Mouse (Mus musculus): ENCODE measurements around the gene Nap1l5. TPM values are rescaled to one million over a fixed set of nuclear protein-coding genes. Genes with fewer than 3 reads are reported as not detected.

Nap1l5 gene
- polyA plus RNA-seq, 1 experiment from 2014 or later: 41.7 TPM

GRCm38 (mm10) chr6:58913971-58914370, 7.1 kb upstream of the Nap1l5 start:
- Histone ChIP-seq H3K4me3 (ENCODE audit: low read depth, low read length) (no peak overlapping the region), H3K27me3 (ENCODE audit: control insufficient read depth, insufficient read depth, low read length) (no peaks in the 10 kb centered on the region), H3K9me3 (ENCODE audit: control insufficient read depth, low read length) (no peaks in the 10 kb centered on the region), H3K36me3 (ENCODE audit: control insufficient read depth, insufficient read depth, low read length) (no peaks in the 10 kb centered on the region), H3K27ac (ENCODE audit: low read depth, low read length) (no peak overlapping the region), H3K4me2 (no peak overlapping the region), H3K4me1 (ENCODE audit: control insufficient read depth, insufficient read depth, low read length) (no peaks in the 10 kb centered on the region), H3K9ac (ENCODE audit: low read length) (no peak overlapping the region)
- 85% methylated on average over 5 of the region's 5 CpGs for WGBS
- ATAC-seq (ENCODE audit: low FRiP score) (no peak), DNase-seq (ENCODE audit: low spot score, missing footprints) (no peak)

DNA sequence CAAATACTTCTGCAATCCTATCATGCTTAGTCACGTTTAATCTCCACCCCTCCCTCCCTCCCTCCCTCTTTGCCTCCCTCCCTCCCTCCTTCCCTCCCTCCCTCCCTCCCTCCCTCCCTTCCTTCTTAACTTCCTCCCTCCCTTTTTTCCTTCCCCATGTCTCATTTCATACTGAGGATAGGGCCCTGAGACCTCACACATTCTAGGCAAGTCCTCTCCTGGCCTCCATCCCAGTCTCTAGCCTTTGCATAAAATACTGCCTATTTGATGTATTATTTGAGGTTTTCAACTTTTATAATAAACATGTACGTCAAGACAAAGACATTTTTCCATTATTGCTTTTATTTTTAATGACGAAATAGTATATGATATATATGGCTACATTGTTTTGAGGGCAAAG, 6.7 kb upstream of the Nap1l5 start:
- H3K4me2 ChIP-seq: no peak overlapping the region
- no peak for DNase-seq (ENCODE audit: low spot score, missing footprints)
- no peak overlapping the region for H3K27ac ChIP-seq (ENCODE audit: low read depth, low read length)
- no peak overlapping the region for H3K9ac ChIP-seq (ENCODE audit: low read length)
- ATAC-seq (ENCODE audit: low FRiP score): no peak
- no peaks in the 10 kb centered on the region for H3K9me3 ChIP-seq (ENCODE audit: control insufficient read depth, low read length)
- H3K27me3 ChIP-seq (ENCODE audit: control insufficient read depth, insufficient read depth, low read length): no peaks in the 10 kb centered on the region
- 81% methylated on average over 3 of the region's 3 CpGs for WGBS
- no peak overlapping the region for H3K4me3 ChIP-seq (ENCODE audit: low read depth, low read length)
- no peaks in the 10 kb centered on the region for H3K4me1 ChIP-seq (ENCODE audit: control insufficient read depth, insufficient read depth, low read length)
- no peaks in the 10 kb centered on the region for H3K36me3 ChIP-seq (ENCODE audit: control insufficient read depth, insufficient read depth, low read length)

DNA sequence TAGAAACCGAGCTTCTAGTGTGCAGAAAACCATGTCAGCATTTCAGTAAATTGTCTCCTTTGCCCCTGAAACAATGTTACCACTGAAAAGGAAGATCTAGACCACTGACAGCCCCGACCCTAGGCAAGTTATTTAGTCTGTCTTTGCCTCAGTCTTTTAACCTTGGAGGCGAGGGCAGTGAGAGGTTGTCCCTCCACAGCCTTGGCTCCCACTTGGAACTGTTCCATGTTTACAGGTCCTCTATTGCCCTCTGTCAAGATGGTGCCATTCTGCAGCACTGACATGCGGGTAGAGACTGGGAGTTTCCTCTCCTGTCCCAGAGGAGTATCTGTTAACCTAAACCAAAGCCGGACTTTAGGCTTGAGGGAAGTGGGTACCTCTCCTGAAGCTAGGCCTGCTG, 6.0 kb upstream of the Nap1l5 start:
- Histone ChIP-seq H3K27ac (ENCODE audit: low read depth, low read length) (no peak overlapping the region), H3K9me3 (ENCODE audit: control insufficient read depth, low read length) (no peaks in the 10 kb centered on the region), H3K4me3 (ENCODE audit: low read depth, low read length) (no peak overlapping the region), H3K27me3 (ENCODE audit: control insufficient read depth, insufficient read depth, low read length) (no peaks in the 10 kb centered on the region), H3K4me1 (ENCODE audit: control insufficient read depth, insufficient read depth, low read length) (no peaks in the 10 kb centered on the region), H3K9ac (ENCODE audit: low read length) (no peak overlapping the region), H3K4me2 (no peak overlapping the region), H3K36me3 (ENCODE audit: control insufficient read depth, insufficient read depth, low read length) (no peaks in the 10 kb centered on the region)
- DNase-seq (ENCODE audit: low spot score, missing footprints) (no peak), ATAC-seq (ENCODE audit: low FRiP score) (no peak)
- 75% methylated on average over 5 of the region's 5 CpGs for WGBS

DNA sequence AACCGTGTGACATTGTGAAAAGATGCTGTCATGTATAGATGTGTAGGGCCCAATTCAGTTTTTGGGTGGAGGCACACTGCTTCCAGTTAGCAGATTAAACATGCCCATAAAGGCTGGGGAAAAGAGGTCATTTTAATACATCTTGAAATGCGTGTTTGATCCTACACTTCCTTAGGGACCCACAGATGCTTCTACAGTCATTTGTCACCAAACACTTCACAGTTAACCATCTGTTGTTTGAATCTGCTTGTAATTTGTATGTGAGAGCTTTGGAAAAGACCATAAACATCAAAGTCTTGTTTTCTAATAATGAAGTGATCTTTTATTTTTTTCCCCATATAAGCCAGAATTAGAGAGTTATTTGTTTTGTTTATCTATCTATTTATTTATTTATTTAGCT, 915 bp upstream of the Nap1l5 start:
- 0 out of 2 replicates have a peak, but pooled peaks cover 2% of the 10 kb centered on the region for H3K36me3 ChIP-seq (ENCODE audit: control insufficient read depth, insufficient read depth, low read length)
- no peaks in the 10 kb centered on the region for H3K27me3 ChIP-seq (ENCODE audit: control insufficient read depth, insufficient read depth, low read length)
- no peak for ATAC-seq (ENCODE audit: low FRiP score)
- H3K4me2 ChIP-seq: no peak overlapping the region
- no peak overlapping the region for H3K9ac ChIP-seq (ENCODE audit: low read length)
- WGBS: 74% methylated on average over 2 of the region's 2 CpGs
- no peak overlapping the region for H3K4me3 ChIP-seq (ENCODE audit: low read depth, low read length)
- 0 out of 2 replicates have a peak, but pooled peaks cover 4% of the 10 kb centered on the region for H3K9me3 ChIP-seq (ENCODE audit: control insufficient read depth, low read length)
- H3K4me1 ChIP-seq (ENCODE audit: control insufficient read depth, insufficient read depth, low read length): no peaks in the 10 kb centered on the region
- no peak for DNase-seq (ENCODE audit: low spot score, missing footprints)
- no peak overlapping the region for H3K27ac ChIP-seq (ENCODE audit: low read depth, low read length)

GRCm38 (mm10) chr6:58907336-58907735, 460 bp upstream of the Nap1l5 start:
- no peak for ATAC-seq (ENCODE audit: low FRiP score)

DNA sequence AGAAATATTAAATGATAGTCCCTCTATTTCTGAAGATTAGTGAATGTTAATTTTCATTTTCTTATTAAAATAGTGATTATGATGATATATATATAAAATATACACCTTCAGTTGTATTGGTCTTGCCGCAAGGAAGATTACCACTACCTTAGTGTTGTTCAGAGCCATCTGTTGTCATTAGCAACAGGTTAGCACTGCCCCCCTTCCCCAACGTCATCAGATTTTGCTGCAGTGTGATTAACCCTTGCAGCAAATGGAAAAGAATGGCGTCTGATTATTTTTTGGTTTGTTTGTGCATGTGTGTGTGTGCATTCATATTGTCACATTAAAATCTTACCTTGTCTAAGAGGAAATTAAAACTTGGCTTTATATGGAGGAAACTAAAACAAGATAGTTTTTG, 2.3 kb downstream of the Nap1l5 start:
- no peaks in the 10 kb centered on the region for H3K27me3 ChIP-seq (ENCODE audit: control insufficient read depth, insufficient read depth, low read length)
- 0 out of 2 replicates have a peak, but pooled peaks cover 2% of the 10 kb centered on the region for H3K36me3 ChIP-seq (ENCODE audit: control insufficient read depth, insufficient read depth, low read length)
- WGBS: 55% methylated on average over 3 of the region's 3 CpGs
- DNase-seq (ENCODE audit: low spot score, missing footprints): no peak
- H3K27ac ChIP-seq (ENCODE audit: low read depth, low read length): no peak overlapping the region
- no peak overlapping the region for H3K4me2 ChIP-seq
- no peak overlapping the region for H3K4me3 ChIP-seq (ENCODE audit: low read depth, low read length)
- no peaks in the 10 kb centered on the region for H3K4me1 ChIP-seq (ENCODE audit: control insufficient read depth, insufficient read depth, low read length)
- H3K9me3 ChIP-seq (ENCODE audit: control insufficient read depth, low read length): 0 out of 2 replicates have a peak, but pooled peaks cover 4% of the 10 kb centered on the region
- no peak overlapping the region for H3K9ac ChIP-seq (ENCODE audit: low read length)
- ATAC-seq (ENCODE audit: low FRiP score): no peak

More at GRCm38 (mm10) chr6:58907336-58907735, 460 bp upstream of the Nap1l5 start:
- 77% methylated on average over 8 of the region's 8 CpGs for WGBS
- no peaks in the 10 kb centered on the region for H3K27me3 ChIP-seq (ENCODE audit: control insufficient read depth, insufficient read depth, low read length)
- H3K9me3 ChIP-seq (ENCODE audit: control insufficient read depth, low read length): 0 out of 2 replicates have a peak, but pooled peaks cover 4% of the 10 kb centered on the region
- no peak for DNase-seq (ENCODE audit: low spot score, missing footprints)
- no peak overlapping the region for H3K27ac ChIP-seq (ENCODE audit: low read depth, low read length)
- no peaks in the 10 kb centered on the region for H3K4me1 ChIP-seq (ENCODE audit: control insufficient read depth, insufficient read depth, low read length)
- H3K4me3 ChIP-seq (ENCODE audit: low read depth, low read length): peak overlapping the region; percentile 47; the same call in 1 of the 2 replicates
- peak overlapping the region; percentile 59 for H3K4me2 ChIP-seq
- H3K9ac ChIP-seq (ENCODE audit: low read length): no peak overlapping the region
- 0 out of 2 replicates have a peak, but pooled peaks cover 2% of the 10 kb centered on the region for H3K36me3 ChIP-seq (ENCODE audit: control insufficient read depth, insufficient read depth, low read length)

DNA sequence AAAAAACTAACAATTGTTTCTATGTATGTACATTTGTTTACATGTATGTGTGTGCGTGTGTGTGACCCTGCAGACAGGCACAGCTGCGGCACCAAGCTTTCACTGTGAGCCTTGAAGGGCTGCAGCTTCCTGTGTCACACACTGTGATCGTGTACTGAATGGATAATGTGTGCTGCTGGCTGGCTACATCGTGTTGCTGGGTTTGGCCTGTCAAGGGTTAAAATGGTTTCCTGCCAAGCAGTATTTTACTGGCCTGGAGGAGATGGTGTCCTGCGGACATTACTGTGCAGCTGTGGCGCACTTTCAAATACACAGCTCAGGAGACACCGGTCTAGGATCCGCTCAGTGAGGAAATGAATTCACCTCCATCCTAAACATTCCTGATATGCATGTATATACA, 3.7 kb downstream of the Nap1l5 start:
- Histone ChIP-seq H3K4me1 (ENCODE audit: control insufficient read depth, insufficient read depth, low read length) (no peaks in the 10 kb centered on the region), H3K4me3 (ENCODE audit: low read depth, low read length) (no peak overlapping the region), H3K9me3 (ENCODE audit: control insufficient read depth, low read length) (0 out of 2 replicates have a peak, but pooled peaks cover 4% of the 10 kb centered on the region), H3K4me2 (no peak overlapping the region), H3K27ac (ENCODE audit: low read depth, low read length) (no peak overlapping the region), H3K9ac (ENCODE audit: low read length) (no peak overlapping the region), H3K36me3 (ENCODE audit: control insufficient read depth, insufficient read depth, low read length) (0 out of 2 replicates have a peak, but pooled peaks cover 2% of the 10 kb centered on the region), H3K27me3 (ENCODE audit: control insufficient read depth, insufficient read depth, low read length) (no peaks in the 10 kb centered on the region)
- peak; percentile 88 for DNase-seq (ENCODE audit: low spot score, missing footprints)
- 45% methylated on average over 8 of the region's 8 CpGs for WGBS
- ATAC-seq (ENCODE audit: low FRiP score): peak; percentile 85

- no peak overlapping the region for H3K4me2 ChIP-seq
- H3K27ac ChIP-seq (ENCODE audit: low read depth, low read length): no peak overlapping the region
- DNase-seq (ENCODE audit: low spot score, missing footprints): no peak
- no peak overlapping the region for H3K4me3 ChIP-seq (ENCODE audit: low read depth, low read length)
- H3K9me3 ChIP-seq (ENCODE audit: control insufficient read depth, low read length): no peaks in the 10 kb centered on the region
- no peak for ATAC-seq (ENCODE audit: low FRiP score)
- H3K36me3 ChIP-seq (ENCODE audit: control insufficient read depth, insufficient read depth, low read length): no peaks in the 10 kb centered on the region
- no peaks in the 10 kb centered on the region for H3K27me3 ChIP-seq (ENCODE audit: control insufficient read depth, insufficient read depth, low read length)
- H3K9ac ChIP-seq (ENCODE audit: low read length): no peak overlapping the region
- H3K4me1 ChIP-seq (ENCODE audit: control insufficient read depth, insufficient read depth, low read length): no peaks in the 10 kb centered on the region
- 93% methylated on average over 7 of the region's 7 CpGs for WGBS
Measured at GRCm38 (mm10) chr6:58900536-58900935, 6.3 kb downstream of the Nap1l5 start.

GRCm38 (mm10) chr6:58899076-58899475, 7.8 kb downstream of the Nap1l5 start:
- ATAC-seq (ENCODE audit: low FRiP score): no peak
- Histone ChIP-seq H3K4me1 (ENCODE audit: control insufficient read depth, insufficient read depth, low read length) (no peaks in the 10 kb centered on the region), H3K4me3 (ENCODE audit: low read depth, low read length) (no peak overlapping the region), H3K36me3 (ENCODE audit: control insufficient read depth, insufficient read depth, low read length) (no peaks in the 10 kb centered on the region), H3K4me2 (no peak overlapping the region), H3K9me3 (ENCODE audit: control insufficient read depth, low read length) (no peaks in the 10 kb centered on the region), H3K27ac (ENCODE audit: low read depth, low read length) (no peak overlapping the region), H3K9ac (ENCODE audit: low read length) (no peak overlapping the region), H3K27me3 (ENCODE audit: control insufficient read depth, insufficient read depth, low read length) (no peaks in the 10 kb centered on the region)
- no peak for DNase-seq (ENCODE audit: low spot score, missing footprints)
- WGBS: 92% methylated on average over 3 of the region's 3 CpGs

Measured in midbrain, embryonic 11.5 days (tissue).